Mouse (Mus musculus) liver, embryonic 15.5 days (tissue): ENCODE results near the gene Wnt1. TPM values are rescaled to one million over a fixed set of nuclear protein-coding genes. Genes with fewer than 3 reads are reported as not detected.

Experiments
- ATAC-seq: fragments of 200-750 bp; cut with Nextera tagmentation; 2 replicates; pipeline ENCODE4 v1.8.0; 2017; ENCODE audit warnings: moderate number of reproducible peaks, mild to moderate bottlenecking, moderate library complexity; ENCODE audit not compliant: insufficient read depth
- H3K27ac ChIP-seq: fragments of 300-500 bp; sonication (generic); replicated peaks from 2 replicates; pipeline ENCODE4 v1.5.1; 2015; ENCODE audit warnings: mild to moderate bottlenecking, inconsistent platforms
- H3K27me3 ChIP-seq: fragments of 300-500 bp; sonication (generic); 2 replicates; pipeline ENCODE4 v1.6.1; 2015; ENCODE audit warnings: mild to moderate bottlenecking, inconsistent platforms
- H3K36me3 ChIP-seq: fragments of 300-500 bp; sonication (generic); replicated peaks from 2 replicates; pipeline ENCODE4 v1.6.1; 2015; ENCODE audit warnings: moderate library complexity, mild to moderate bottlenecking, inconsistent platforms
- H3K4me1 ChIP-seq: fragments of 300-500 bp; sonication (generic); replicated peaks from 2 replicates; pipeline ENCODE4 v1.6.1; 2015; ENCODE audit warnings: inconsistent platforms
- H3K4me2 ChIP-seq: fragments of 300-500 bp; sonication (generic); 2 replicates; pipeline ENCODE4 v1.6.1; 2015; ENCODE audit warnings: moderate library complexity, mild to moderate bottlenecking, inconsistent platforms
- H3K4me3 ChIP-seq: fragments of 300-500 bp; sonication (generic); replicated peaks from 2 replicates; pipeline ENCODE4 v1.5.1; 2015; ENCODE audit warnings: mild to moderate bottlenecking, inconsistent platforms
- H3K9ac ChIP-seq: fragments of 300-500 bp; sonication (generic); 2 replicates; pipeline ENCODE4 v1.6.1; 2015; ENCODE audit warnings: moderate library complexity, mild to moderate bottlenecking, inconsistent platforms
- H3K9me3 ChIP-seq: fragments of 300-500 bp; sonication (generic); replicated peaks from 2 replicates; pipeline ENCODE4 v1.6.1; 2016; ENCODE audit warnings: inconsistent platforms
- WGBS: fragments of 180-500 bp; shearing (Covaris S2); methylation state at CpG from one replicate; pipeline ENCODE4 v1.1.7; 2015; ENCODE audit warnings: mixed read lengths; ENCODE audit not compliant: insufficient replicate concordance; 5-methylcytosine and 5-hydroxymethylcytosine counted together
- polyA plus RNA-seq: library from polyadenylated mRNA; unstranded; fragments of >200 nt; fragmentation: Nextera tagmentation; extraction: Ambion mirVana; gene quantifications from 2 replicates; pipeline ENCODE4 v1.2.1, GENCODE M21; 2015

Wnt1 gene
- polyA plus RNA-seq, 1 experiment from 2014 or later = not detected

- peak overlapping the region; percentile 18 for H3K4me3 ChIP-seq
- ATAC-seq = no peak
- H3K36me3 ChIP-seq = no peaks in the 10 kb centered on the region
- no peak overlapping the region for H3K9ac ChIP-seq
- H3K4me1 ChIP-seq = peaks cover 24% of the 10 kb centered on the region
- H3K27me3 ChIP-seq = peaks cover 93% of the 10 kb centered on the region
- no peak overlapping the region for H3K27ac ChIP-seq
- under 1% methylated on average over 25 of the region's 25 CpGs for WGBS
- H3K4me2 ChIP-seq = peak overlapping the region; percentile 8; the same call in 1 of the 2 replicates
- H3K9me3 ChIP-seq = no peaks in the 10 kb centered on the region
Observed at GRCm38 (mm10) chr15:98778191-98778770, 11.4 kb upstream of the Wnt1 start.

GRCm38 (mm10) chr15:98778806-98779205, 10.9 kb upstream of the Wnt1 start:
- ATAC-seq = no peak
- peaks cover 23% of the 10 kb centered on the region for H3K4me1 ChIP-seq
- H3K9me3 ChIP-seq = no peaks in the 10 kb centered on the region
- H3K27ac ChIP-seq = no peak overlapping the region
- no peak overlapping the region for H3K4me3 ChIP-seq
- no peak overlapping the region for H3K4me2 ChIP-seq
- H3K36me3 ChIP-seq = no peaks in the 10 kb centered on the region
- peaks cover 88% of the 10 kb centered on the region for H3K27me3 ChIP-seq
- no peak overlapping the region for H3K9ac ChIP-seq
- 4% methylated on average over 10 of the region's 11 CpGs for WGBS

GRCm38 (mm10) chr15:98780075-98780474, 9.6 kb upstream of the Wnt1 start:
- Histone ChIP-seq H3K9me3 (no peaks in the 10 kb centered on the region), H3K27ac (no peak overlapping the region)
- no peak for ATAC-seq

GRCm38 (mm10) chr15:98780573-98780972, 9.1 kb upstream of the Wnt1 start:
- 13% methylated on average over 13 of the region's 13 CpGs for WGBS
- Histone ChIP-seq H3K4me1 (peaks cover 23% of the 10 kb centered on the region), H3K4me2 (no peak overlapping the region), H3K27ac (no peak overlapping the region), H3K4me3 (no peak overlapping the region), H3K27me3 (peaks cover 88% of the 10 kb centered on the region), H3K9me3 (no peaks in the 10 kb centered on the region), H3K9ac (no peak overlapping the region), H3K36me3 (no peaks in the 10 kb centered on the region)
- no peak for ATAC-seq

More at GRCm38 (mm10) chr15:98780075-98780474, 9.6 kb upstream of the Wnt1 start:
- no peaks in the 10 kb centered on the region for H3K36me3 ChIP-seq
- no peak overlapping the region for H3K4me3 ChIP-seq
- H3K4me1 ChIP-seq = peaks cover 23% of the 10 kb centered on the region
- no peak overlapping the region for H3K4me2 ChIP-seq
- peaks cover 88% of the 10 kb centered on the region for H3K27me3 ChIP-seq
- WGBS = 4% methylated on average over 8 of the region's 8 CpGs
- no peak overlapping the region for H3K9ac ChIP-seq

- H3K27ac ChIP-seq = no peak overlapping the region
- no peak overlapping the region for H3K4me2 ChIP-seq
- no peaks in the 10 kb centered on the region for H3K9me3 ChIP-seq
- no peak overlapping the region for H3K9ac ChIP-seq
- 29% methylated on average over 6 of the region's 6 CpGs for WGBS
- ATAC-seq = no peak
- H3K27me3 ChIP-seq = peaks cover 87% of the 10 kb centered on the region
- no peak overlapping the region for H3K4me3 ChIP-seq
- H3K4me1 ChIP-seq = peaks cover 22% of the 10 kb centered on the region
- no peaks in the 10 kb centered on the region for H3K36me3 ChIP-seq
Observed at GRCm38 (mm10) chr15:98781166-98781565, 8.5 kb upstream of the Wnt1 start.

- H3K4me2 ChIP-seq = no peak overlapping the region
- no peak overlapping the region for H3K4me3 ChIP-seq
- 31% methylated on average over 7 of the region's 7 CpGs for WGBS
- no peaks in the 10 kb centered on the region for H3K9me3 ChIP-seq
- H3K4me1 ChIP-seq = peaks cover 12% of the 10 kb centered on the region
- H3K27me3 ChIP-seq = peaks cover 87% of the 10 kb centered on the region
- ATAC-seq = no peak
- no peak overlapping the region for H3K9ac ChIP-seq
- H3K27ac ChIP-seq = no peak overlapping the region
- no peaks in the 10 kb centered on the region for H3K36me3 ChIP-seq
Observed at GRCm38 (mm10) chr15:98785744-98786143, 3.9 kb upstream of the Wnt1 start.

GRCm38 (mm10) chr15:98787930-98788329, 1.7 kb upstream of the Wnt1 start:
- Histone ChIP-seq H3K9me3 (no peaks in the 10 kb centered on the region), H3K36me3 (no peaks in the 10 kb centered on the region), H3K4me2 (no peak overlapping the region), H3K4me3 (no peak overlapping the region), H3K27ac (no peak overlapping the region), H3K27me3 (peaks cover 90% of the 10 kb centered on the region), H3K4me1 (peaks cover 19% of the 10 kb centered on the region), H3K9ac (no peak overlapping the region)
- WGBS = 28% methylated on average over 4 of the region's 4 CpGs
- no peak for ATAC-seq

GRCm38 (mm10) chr15:98788972-98789660, 541 bp upstream of the Wnt1 start:
- ATAC-seq = no peak

GRCm38 (mm10) chr15:98790761-98791160, 1.1 kb downstream of the Wnt1 start:
- H3K9ac ChIP-seq = no peak overlapping the region
- H3K4me1 ChIP-seq = peaks cover 19% of the 10 kb centered on the region
- no peaks in the 10 kb centered on the region for H3K36me3 ChIP-seq
- H3K27ac ChIP-seq = no peak overlapping the region
- no peak overlapping the region for H3K4me2 ChIP-seq
- WGBS = 2% methylated on average over 23 of the region's 23 CpGs
- H3K9me3 ChIP-seq = no peaks in the 10 kb centered on the region
- ATAC-seq = no peak
- no peak overlapping the region for H3K4me3 ChIP-seq
- H3K27me3 ChIP-seq = peaks cover 98% of the 10 kb centered on the region

More at GRCm38 (mm10) chr15:98788972-98789660, 541 bp upstream of the Wnt1 start:
- 11% methylated on average over 24 of the region's 24 CpGs for WGBS
- Histone ChIP-seq H3K36me3 (no peaks in the 10 kb centered on the region), H3K4me1 (peaks cover 19% of the 10 kb centered on the region), H3K9me3 (no peaks in the 10 kb centered on the region), H3K27me3 (peaks cover 98% of the 10 kb centered on the region), H3K9ac (no peak overlapping the region), H3K4me2 (no peak overlapping the region), H3K27ac (no peak overlapping the region), H3K4me3 (no peak overlapping the region)

- peaks cover 19% of the 10 kb centered on the region for H3K4me1 ChIP-seq
- no peak for ATAC-seq
- no peak overlapping the region for H3K4me2 ChIP-seq
- no peak overlapping the region for H3K4me3 ChIP-seq
- H3K9ac ChIP-seq = no peak overlapping the region
- no peak overlapping the region for H3K27ac ChIP-seq
- no peaks in the 10 kb centered on the region for H3K36me3 ChIP-seq
- WGBS = 3% methylated on average over 12 of the region's 12 CpGs
- H3K9me3 ChIP-seq = no peaks in the 10 kb centered on the region
- peaks cover 100% of the 10 kb centered on the region for H3K27me3 ChIP-seq
Observed at GRCm38 (mm10) chr15:98791221-98791620, 1.6 kb downstream of the Wnt1 start.

- Histone ChIP-seq H3K36me3 (no peaks in the 10 kb centered on the region), H3K9me3 (no peaks in the 10 kb centered on the region), H3K4me1 (peaks cover 19% of the 10 kb centered on the region), H3K4me2 (no peak overlapping the region), H3K27me3 (peaks cover 100% of the 10 kb centered on the region), H3K4me3 (no peak overlapping the region), H3K9ac (no peak overlapping the region), H3K27ac (no peak overlapping the region)
- WGBS = 2% methylated on average over 23 of the region's 23 CpGs
- no peak for ATAC-seq
Observed at GRCm38 (mm10) chr15:98791771-98792170, 2.1 kb downstream of the Wnt1 start.
